Mouse (Mus musculus) megakaryocyte, adult 5-6 weeks (primary cell): ENCODE data around the gene Fance. TPM values are rescaled to one million over a fixed set of nuclear protein-coding genes. Genes with fewer than 3 reads are reported as not detected.
A peak's percentile ranks its signal among the peaks of the same experiment; 100 is the strongest.

Source experiments
- ATAC-seq: 2 replicates; pipeline ENCODE4 v1.8.0; 2016; ENCODE audit warnings: mild to moderate bottlenecking, inconsistent platforms; ENCODE audit not compliant: poor library complexity, severe bottlenecking
- total RNA-seq, 2 experiments: library from RNA; stranded (forward) in 1 of 2; stranded (reverse) in 1 of 2; fragments of 153-499, 151-499 nt in 1 of 2; fragments of 221-1000, 200-1000 nt in 1 of 2; gene quantifications; 2 replicates each; pipeline versions ENCODE4 v1.2.3 to v1.2.4; 2015 to 2017

Gene Fance
- total RNA-seq, 2 experiments from 2014 or later: 11.9 to 14.3 TPM

DNA sequence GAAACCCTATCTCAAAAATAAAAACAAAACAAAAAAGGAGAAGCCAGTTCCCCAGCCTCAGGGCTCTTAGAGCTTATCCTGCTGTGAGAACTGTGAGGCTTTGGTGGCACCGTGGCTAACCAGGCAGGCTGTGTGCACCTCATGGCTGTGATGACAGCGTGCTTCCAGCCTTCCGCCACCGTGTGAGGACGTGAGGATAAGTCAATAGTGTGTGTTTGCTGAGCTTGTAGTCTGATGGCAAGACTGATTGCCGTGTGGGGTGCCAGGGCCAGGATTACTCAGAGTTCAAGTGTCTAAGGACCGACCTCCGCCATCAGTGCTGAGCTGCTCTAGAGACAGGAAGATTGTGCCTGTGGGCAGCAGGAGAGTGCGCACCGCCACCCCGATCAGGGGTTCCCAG lies 22.6 kb upstream of the Fance start:
- ATAC-seq: no peak

DNA sequence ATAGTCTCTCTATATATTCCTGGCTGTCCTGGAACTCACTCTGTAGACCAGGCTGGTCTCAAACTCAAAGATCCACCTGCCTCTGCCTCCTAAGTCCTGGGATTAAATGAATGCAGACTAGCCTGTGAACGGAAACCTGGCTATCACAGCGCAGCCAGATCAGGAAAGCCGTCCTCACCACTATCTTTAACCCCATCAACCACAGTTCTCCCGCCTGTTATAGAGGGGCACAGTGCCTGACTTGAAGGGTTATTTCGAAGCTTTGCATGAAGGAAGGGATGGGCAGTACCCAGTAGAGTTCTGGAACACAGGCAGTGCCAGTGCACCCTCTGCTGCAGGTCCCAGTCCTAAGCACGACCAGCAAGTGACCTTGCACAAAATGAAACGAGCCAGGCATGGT lies 22.0 kb upstream of the Fance start:
- ATAC-seq: no peak

DNA sequence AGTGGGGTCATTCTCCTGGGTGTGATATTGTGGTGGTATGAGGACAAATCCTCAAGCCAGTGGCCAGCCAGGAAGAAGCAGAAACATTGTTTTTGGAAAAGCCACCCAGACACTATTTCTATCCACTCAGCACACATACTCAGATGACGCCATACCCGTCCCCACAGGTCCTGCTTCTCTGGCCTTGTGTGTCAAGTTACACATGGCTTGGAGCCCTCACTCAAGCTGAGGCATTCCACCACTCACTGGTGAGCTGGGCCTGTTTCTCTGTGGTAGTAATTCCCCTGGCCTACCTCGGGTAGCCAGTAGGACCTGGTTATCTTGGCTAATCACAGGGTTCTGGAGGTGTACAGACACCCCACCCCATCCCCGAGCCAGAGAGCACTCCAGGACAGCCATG lies 19.6 kb upstream of the Fance start:
- no peak for ATAC-seq

DNA sequence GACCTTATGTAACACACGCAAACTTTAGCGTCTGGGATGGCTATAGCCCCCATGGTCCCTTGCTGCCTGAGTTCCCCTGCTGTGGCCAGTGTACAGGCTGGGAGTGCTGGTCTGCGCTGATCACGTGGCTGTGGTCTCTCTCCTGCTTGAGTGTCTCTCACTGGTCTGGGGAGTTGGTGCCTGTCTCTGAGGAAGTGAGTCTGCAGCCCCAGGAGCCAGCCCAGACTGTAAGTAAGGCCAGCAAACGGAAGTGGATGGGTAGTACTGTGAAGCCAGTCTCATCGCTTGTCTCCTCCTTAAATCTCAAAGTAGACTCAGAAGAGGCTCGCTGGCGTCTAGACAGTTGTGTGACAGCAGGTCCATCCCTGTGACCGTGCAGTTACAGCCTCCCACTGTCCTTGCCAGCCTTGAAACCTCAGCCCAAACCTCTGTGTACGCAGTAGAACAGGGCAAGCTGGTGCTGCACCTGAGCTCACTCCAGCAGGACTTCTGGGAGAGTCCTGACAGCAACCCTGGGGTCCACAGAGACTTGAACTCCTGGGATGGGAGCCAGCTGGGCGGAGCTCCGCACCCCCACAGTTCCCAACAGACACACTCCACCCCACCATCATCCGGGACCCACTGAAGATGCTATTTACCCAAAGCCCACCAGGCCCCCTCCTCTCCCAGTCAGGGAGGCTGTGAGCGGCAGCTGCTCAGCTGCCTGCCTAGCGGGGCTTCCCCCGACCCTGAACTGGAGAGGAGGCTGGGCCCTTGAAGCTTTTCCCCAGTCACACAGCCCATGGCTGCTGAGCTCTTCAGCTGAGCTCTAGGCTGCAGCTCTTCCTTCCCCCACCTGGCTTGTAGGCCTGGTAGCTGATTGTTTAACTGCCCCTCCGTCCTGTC lies 18.6 kb upstream of the Fance start:
- peak; percentile 94 for ATAC-seq

- no peak for ATAC-seq
Observed at GRCm38 (mm10) chr17:28298888-28299287, 14.4 kb upstream of the Fance start.

GRCm38 (mm10) chr17:28299669-28300320 lies 13.5 kb upstream of the Fance start:
- ATAC-seq: no peak

- no peak for ATAC-seq
Observed at GRCm38 (mm10) chr17:28300323-28300722, 13.0 kb upstream of the Fance start.

GRCm38 (mm10) chr17:28300850-28301249 lies 12.5 kb upstream of the Fance start:
- ATAC-seq: no peak

GRCm38 (mm10) chr17:28305172-28305571 lies 8.1 kb upstream of the Fance start:
- ATAC-seq: no peak

DNA sequence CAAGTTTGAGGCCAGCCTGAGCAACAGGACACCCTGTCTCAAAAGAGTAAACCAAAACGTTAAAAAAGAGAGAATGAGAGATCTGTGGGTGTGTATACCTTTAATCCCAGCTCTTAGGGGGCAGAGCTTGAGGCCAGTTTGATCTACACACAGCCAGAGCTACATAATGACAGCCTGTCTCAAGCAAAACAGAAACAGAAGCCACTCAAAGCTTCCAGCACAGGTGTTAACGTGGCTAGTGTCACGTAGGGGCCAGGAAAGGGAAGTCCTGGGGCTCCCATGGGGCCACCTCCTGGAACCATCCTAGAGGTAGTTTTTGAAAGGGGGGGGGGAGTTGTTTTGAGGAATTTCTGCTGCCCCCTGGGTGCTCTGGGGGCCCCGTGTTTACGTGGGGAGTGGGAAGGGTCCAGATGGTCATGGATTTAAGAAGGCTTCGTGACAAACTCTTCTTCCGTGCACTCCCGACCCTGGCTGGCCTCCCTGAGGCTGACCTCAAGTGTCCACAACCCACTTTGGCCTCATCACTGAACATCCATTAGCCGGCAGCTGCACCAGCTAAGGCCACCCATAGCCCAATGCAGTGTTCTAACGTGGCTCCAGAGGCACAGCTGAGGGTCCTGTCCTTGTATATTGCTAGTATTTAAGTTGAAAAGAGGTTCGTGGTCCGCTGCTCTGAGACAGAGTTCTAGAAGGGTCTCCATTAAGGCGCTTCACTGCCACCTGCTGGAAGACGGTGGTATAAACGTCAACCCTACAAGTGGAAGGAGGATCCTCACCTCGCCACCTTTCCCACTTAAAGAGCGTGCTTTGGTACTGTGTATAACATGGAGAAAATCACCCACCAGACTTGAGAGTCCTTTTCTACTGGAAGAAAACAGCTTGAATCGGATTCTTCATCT lies 4.8 kb upstream of the Fance start:
- peak; percentile 62 for ATAC-seq

DNA sequence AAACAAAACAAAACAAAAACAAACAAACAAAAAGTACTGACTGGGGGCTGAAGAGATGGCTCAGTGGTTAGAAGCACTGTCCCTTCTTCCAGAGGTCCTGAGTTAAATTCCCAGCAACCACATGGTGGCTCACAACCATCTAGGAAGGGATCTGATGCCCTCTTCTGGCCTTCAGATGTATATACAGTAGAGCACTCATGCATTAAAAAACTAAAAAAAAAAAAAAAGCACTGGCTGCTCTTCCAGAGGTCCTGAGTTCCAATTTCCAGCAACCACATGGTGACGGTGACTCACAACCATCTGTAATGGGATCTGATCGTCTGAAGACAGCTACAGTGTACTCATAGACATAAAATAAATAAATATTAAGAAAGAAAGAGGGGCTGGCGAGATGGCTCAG lies 2.5 kb upstream of the Fance start:
- no peak for ATAC-seq

- ATAC-seq: no peak
Observed at GRCm38 (mm10) chr17:28311366-28312132, 1.8 kb upstream of the Fance start.

DNA sequence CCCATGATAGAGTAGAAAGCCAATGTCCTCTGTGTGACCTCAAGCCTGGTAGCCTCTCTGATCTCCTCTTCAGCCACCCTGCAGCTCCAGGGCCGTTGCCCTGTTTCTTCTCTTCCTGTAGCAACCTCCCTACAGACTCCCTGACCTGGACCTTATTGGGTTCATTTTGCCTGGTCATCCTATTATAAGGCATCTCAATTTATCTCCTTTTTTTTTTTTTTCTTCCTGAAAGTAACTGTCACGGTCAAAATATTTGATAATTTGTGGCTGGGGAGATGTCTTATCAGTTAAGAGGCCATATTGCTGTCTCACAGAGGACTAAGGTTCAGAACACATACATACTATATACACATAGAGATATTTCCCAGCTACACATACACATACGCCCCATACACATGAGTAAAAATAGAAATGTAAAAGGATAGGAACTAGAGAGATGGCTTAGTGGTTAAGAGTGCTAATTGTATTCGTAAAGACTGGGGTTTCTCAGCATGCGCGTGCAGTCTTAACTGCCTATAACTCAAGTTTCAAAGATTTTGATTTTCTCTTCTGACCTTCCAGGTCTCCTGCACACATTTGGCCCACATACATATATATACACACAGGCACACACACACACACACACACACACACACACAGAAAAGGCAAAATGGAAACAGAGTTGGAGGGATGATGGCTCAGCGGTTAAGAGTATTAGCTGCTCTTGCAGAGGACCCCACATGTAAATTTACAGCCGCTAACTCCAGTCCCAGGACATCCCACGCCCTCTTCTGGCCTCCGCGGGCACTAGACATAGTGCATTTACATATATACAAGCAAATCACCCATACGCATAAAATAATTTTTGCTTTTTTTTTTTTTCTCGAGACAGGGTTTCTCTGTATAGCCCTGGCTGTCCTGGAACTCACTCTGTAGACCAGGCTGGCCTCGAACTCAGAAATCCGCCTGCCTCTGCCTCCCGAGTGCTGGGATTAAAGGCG lies 797 bp upstream of the Fance start:
- ATAC-seq: peak; percentile 43; the same call in 1 of the 2 replicates

DNA sequence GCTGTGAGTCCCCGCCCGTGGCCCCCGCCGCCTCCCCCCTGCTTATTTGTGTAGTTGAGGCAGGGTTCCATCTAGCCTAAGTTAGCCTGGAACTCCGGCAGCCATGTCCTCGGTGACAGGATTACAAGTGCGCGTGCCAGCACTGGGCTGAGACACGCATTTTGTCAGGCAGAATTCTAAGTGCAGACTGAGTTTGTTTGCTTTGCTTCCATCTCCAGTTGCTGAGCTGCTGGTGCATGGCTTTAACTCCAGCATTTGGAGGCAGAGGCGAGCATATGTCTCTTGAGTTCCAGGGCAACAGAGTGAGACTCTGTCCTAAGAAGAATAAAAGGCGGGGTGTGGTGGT lies 534 bp downstream of the Fance start:
- ATAC-seq: no peak

- no peak for ATAC-seq
Observed at GRCm38 (mm10) chr17:28315611-28316160, 2.4 kb downstream of the Fance start.

GRCm38 (mm10) chr17:28316476-28316875 lies 3.2 kb downstream of the Fance start:
- ATAC-seq: no peak

- no peak for ATAC-seq
Observed at GRCm38 (mm10) chr17:28317091-28317490, 3.8 kb downstream of the Fance start.

GRCm38 (mm10) chr17:28317725-28318124 lies 4.4 kb downstream of the Fance start:
- ATAC-seq: no peak

- no peak for ATAC-seq
Observed at GRCm38 (mm10) chr17:28321700-28322099, 8.4 kb downstream of the Fance start.
